Comparison of ENCODE assay signal across 19 mouse cellular contexts in genomic region chr6:51882880-51883274, GRCm38 (mm10).
A peak's percentile ranks its signal among the peaks of the same experiment; 100 is the strongest.
DNase-seq lines count a peak whose midpoint lies in the region; ATAC-seq and TF ChIP-seq lines count a peak whose summit lies in the region.
"Had no signal": no experiment of that assay in that cellular context is flagged by ENCODE, and none has a peak within 500 bp of the region (broad histone marks: within the 10 kb centered on the region; RNA-seq: fewer than 3 reads in every experiment).

No protein-coding gene starts in this region.

- no peak overlapping the region for H3K4me2 ChIP-seq in hindbrain, embryonic 14.5 days (replicated peaks)
- no peak overlapping the region for H3K4me2 ChIP-seq in hindbrain, embryonic 11.5 days (replicated peaks; ENCODE audit: low read depth, low read length)
- H3K4me2 ChIP-seq in lung, embryonic 14.5 days, result no peak overlapping the region
- peak overlapping the region; percentile 33 for H3K4me2 ChIP-seq in forebrain, embryonic 16.5 days (ENCODE audit: low read length)
- no peak overlapping the region for H3K4me2 ChIP-seq in midbrain, embryonic 16.5 days (ENCODE audit: low read length)
- H3K4me2 ChIP-seq: embryonic facial prominence, embryonic 12.5 days; limb, embryonic 15.5 days; liver, embryonic 15.5 days; neural tube, embryonic 12.5 days had no signal

- H3K36me3 ChIP-seq in hindbrain, embryonic 14.5 days (replicated peaks; ENCODE audit: control insufficient read depth, insufficient read depth), result no peaks in the 10 kb centered on the region
- no peaks in the 10 kb centered on the region for H3K36me3 ChIP-seq in hindbrain, embryonic 11.5 days (ENCODE audit: control insufficient read depth, insufficient read depth, low read length)
- H3K36me3 ChIP-seq in lung, embryonic 14.5 days (ENCODE audit: insufficient read depth), result no peaks in the 10 kb centered on the region
- H3K36me3 ChIP-seq in forebrain, embryonic 16.5 days (ENCODE audit: control insufficient read depth, insufficient read depth), result no peaks in the 10 kb centered on the region
- no peaks in the 10 kb centered on the region for H3K36me3 ChIP-seq in midbrain, embryonic 16.5 days (ENCODE audit: control insufficient read depth, insufficient read depth, low read length)
- H3K36me3 ChIP-seq: embryonic facial prominence, embryonic 12.5 days; limb, embryonic 15.5 days; liver, embryonic 15.5 days; neural tube, embryonic 12.5 days had no signal

- H3K4me3 ChIP-seq in hindbrain, embryonic 14.5 days (replicated peaks; ENCODE audit: low read length), result no peak overlapping the region
- no peak overlapping the region for H3K4me3 ChIP-seq in hindbrain, embryonic 11.5 days (ENCODE audit: low read depth, low read length)
- H3K4me3 ChIP-seq in lung, embryonic 14.5 days (ENCODE audit: low read depth, low read length), result no peak overlapping the region
- H3K4me3 ChIP-seq in lung, adult 2 months (replicated peaks; ENCODE audit: extremely low read depth, low read depth, low read length), result no peak overlapping the region
- no peak overlapping the region for H3K4me3 ChIP-seq in forebrain, embryonic 16.5 days (replicated peaks; ENCODE audit: low read length)
- no peak overlapping the region for H3K4me3 ChIP-seq in midbrain, embryonic 16.5 days (ENCODE audit: low read depth, low read length)
- H3K4me3 ChIP-seq: embryonic facial prominence, embryonic 12.5 days; erythroblast, embryonic 14.5 days; limb, embryonic 15.5 days; liver, embryonic 15.5 days; neural tube, embryonic 12.5 days had no signal

- WGBS in hindbrain, embryonic 14.5 days, result 38% methylated on average over 5 of the region's 5 CpGs
- 78% methylated on average over 5 of the region's 5 CpGs for WGBS in hindbrain, embryonic 11.5 days
- WGBS in lung, embryonic 14.5 days, result 67% methylated on average over 5 of the region's 5 CpGs
- 76% methylated on average over 5 of the region's 5 CpGs for WGBS in lung, adult 2 months
- WGBS in forebrain, embryonic 16.5 days, result 34% methylated on average over 5 of the region's 5 CpGs
- WGBS in midbrain, embryonic 16.5 days, result 43% methylated on average over 5 of the region's 5 CpGs

- no peak for TF ChIP-seq POLR2A in lung, adult 2 months (IDR thresholded peaks at IDR 0.05; ENCODE audit: borderline replicate concordance, extremely low read depth, low read depth, low read length)

- no peaks in the 10 kb centered on the region for H3K9me3 ChIP-seq in hindbrain, embryonic 14.5 days (ENCODE audit: control insufficient read depth, low read length)
- H3K9me3 ChIP-seq in hindbrain, embryonic 11.5 days (ENCODE audit: control insufficient read depth, low read length), result no peaks in the 10 kb centered on the region
- H3K9me3 ChIP-seq in lung, embryonic 14.5 days (ENCODE audit: low read depth, low read length), result no peaks in the 10 kb centered on the region
- H3K9me3 ChIP-seq in forebrain, embryonic 16.5 days (ENCODE audit: control insufficient read depth, low read length), result no peaks in the 10 kb centered on the region
- H3K9me3 ChIP-seq in midbrain, embryonic 16.5 days (replicated peaks; ENCODE audit: control insufficient read depth, low read length, poor library complexity, severe bottlenecking), result no peaks in the 10 kb centered on the region
- H3K9me3 ChIP-seq: embryonic facial prominence, embryonic 12.5 days; limb, embryonic 15.5 days; liver, embryonic 15.5 days; neural tube, embryonic 12.5 days had no signal

- H3K27me3 ChIP-seq in hindbrain, embryonic 14.5 days (ENCODE audit: control insufficient read depth, insufficient read depth, low read length), result no peaks in the 10 kb centered on the region
- no peaks in the 10 kb centered on the region for H3K27me3 ChIP-seq in hindbrain, embryonic 11.5 days (ENCODE audit: control insufficient read depth, insufficient read depth, low read length)
- no peaks in the 10 kb centered on the region for H3K27me3 ChIP-seq in lung, embryonic 14.5 days (ENCODE audit: insufficient read depth, low read length)
- no peaks in the 10 kb centered on the region for H3K27me3 ChIP-seq in forebrain, embryonic 16.5 days (replicated peaks; ENCODE audit: control insufficient read depth, insufficient read depth, low read length)
- peaks cover 6% of the 10 kb centered on the region; the same call in 1 of the 2 replicates for H3K27me3 ChIP-seq in midbrain, embryonic 16.5 days (ENCODE audit: control insufficient read depth, insufficient read depth, low read depth, low read length)
- H3K27me3 ChIP-seq: liver, embryonic 15.5 days; neural tube, embryonic 12.5 days had no signal

- no peak overlapping the region for H3K9ac ChIP-seq in hindbrain, embryonic 14.5 days
- no peak overlapping the region for H3K9ac ChIP-seq in hindbrain, embryonic 11.5 days (ENCODE audit: low read depth, low read length)
- no peak overlapping the region for H3K9ac ChIP-seq in lung, embryonic 14.5 days
- H3K9ac ChIP-seq in forebrain, embryonic 16.5 days (replicated peaks; ENCODE audit: low read depth, low read length), result no peak overlapping the region
- no peak overlapping the region for H3K9ac ChIP-seq in midbrain, embryonic 16.5 days (ENCODE audit: low read depth, low read length)
- H3K9ac ChIP-seq: embryonic facial prominence, embryonic 12.5 days; limb, embryonic 15.5 days; liver, embryonic 15.5 days; neural tube, embryonic 12.5 days had no signal

- DNase-seq in hindbrain, embryonic 14.5 days (ENCODE audit: low spot score), result no peak
- no peak for DNase-seq in hindbrain, embryonic 11.5 days (ENCODE audit: low spot score)
- peak; percentile 20 for DNase-seq in lung, embryonic 14.5 days
- no peak for DNase-seq in lung, adult 2 months
- no peak for DNase-seq in right cerebral cortex, postnatal 10 days (ENCODE audit: low spot score in 2 of 2)
- DNase-seq in kidney, postnatal 25 days, result no peak
- DNase-seq: cerebellum, adult 9-10 months; gastrocnemius, postnatal 36 days; lung, postnatal 10 days; spleen, adult 18-20 months; thymus, postnatal 36 days had no signal

- ATAC-seq in hindbrain, embryonic 14.5 days (ENCODE audit: low FRiP score), result no peak
- no peak for ATAC-seq in hindbrain, embryonic 11.5 days (ENCODE audit: low FRiP score)
- no peak for ATAC-seq in lung, embryonic 14.5 days (ENCODE audit: insufficient read depth)
- ATAC-seq in forebrain, embryonic 16.5 days, result peak; percentile 93
- 0 out of 2 replicates have a peak, but pooled peaks have one; percentile 17 for ATAC-seq in midbrain, embryonic 16.5 days
- ATAC-seq: intestine, postnatal 0 days had no signal

- TF ChIP-seq CTCF in lung, embryonic 14.5 days (IDR thresholded peaks at IDR 0.05; ENCODE audit: low read depth), result no peak
- no peak for TF ChIP-seq CTCF in lung, adult 2 months (IDR thresholded peaks at IDR 0.05; ENCODE audit: insufficient read depth, low read length)

- peak overlapping the region; percentile 44 for H3K27ac ChIP-seq in hindbrain, embryonic 14.5 days
- H3K27ac ChIP-seq in hindbrain, embryonic 11.5 days (ENCODE audit: low read depth, low read length), result no peak overlapping the region
- H3K27ac ChIP-seq in lung, embryonic 14.5 days (ENCODE audit: low read depth), result no peak overlapping the region
- H3K27ac ChIP-seq in forebrain, embryonic 16.5 days (ENCODE audit: low read length), result peak overlapping the region; percentile 81
- H3K27ac ChIP-seq in midbrain, embryonic 16.5 days (ENCODE audit: low read length), result no peak overlapping the region
- H3K27ac ChIP-seq: embryonic facial prominence, embryonic 12.5 days; limb, embryonic 15.5 days; liver, embryonic 15.5 days; neural tube, embryonic 12.5 days had no signal

- H3K4me1 ChIP-seq in hindbrain, embryonic 14.5 days (replicated peaks; ENCODE audit: control insufficient read depth, insufficient read depth, low read length), result peaks cover 22% of the 10 kb centered on the region
- no peaks in the 10 kb centered on the region for H3K4me1 ChIP-seq in hindbrain, embryonic 11.5 days (replicated peaks; ENCODE audit: control insufficient read depth, insufficient read depth, low read length)
- peaks cover 52% of the 10 kb centered on the region for H3K4me1 ChIP-seq in lung, embryonic 14.5 days (ENCODE audit: insufficient read depth)
- peaks cover 23% of the 10 kb centered on the region for H3K4me1 ChIP-seq in lung, adult 2 months (ENCODE audit: control insufficient read depth, insufficient read depth, low read length)
- H3K4me1 ChIP-seq in forebrain, embryonic 16.5 days (replicated peaks; ENCODE audit: control insufficient read depth, insufficient read depth, low read length), result peaks cover 11% of the 10 kb centered on the region
- H3K4me1 ChIP-seq in midbrain, embryonic 16.5 days (ENCODE audit: control insufficient read depth, insufficient read depth, low read length), result peaks cover 3% of the 10 kb centered on the region; the same call in 1 of the 2 replicates

Comparison
In these comparisons a context has a peak if more than half of its experiments do, and no peak if none do; other contexts are left out.
1. H3K27ac ChIP-seq: peak in hindbrain, embryonic 14.5 days (single experiment) and forebrain, embryonic 16.5 days (single experiment); none in hindbrain, embryonic 11.5 days (single experiment), lung, embryonic 14.5 days (single experiment) and midbrain, embryonic 16.5 days (single experiment).
2. ATAC-seq: peak in forebrain, embryonic 16.5 days (single experiment) and midbrain, embryonic 16.5 days (single experiment); none in hindbrain, embryonic 14.5 days (single experiment), hindbrain, embryonic 11.5 days (single experiment) and lung, embryonic 14.5 days (single experiment).